Mouse (Mus musculus): ENCODE data around the gene Cryba4.

Cryba4 gene

GRCm38 (mm10) chr5:112286984-112287641, 34.8 kb upstream of the Cryba4 start:
- in situ Hi-C loops (cut with MboI; ENCODE audit: low sequenced_read_pairs), result no loop called here

DNA sequence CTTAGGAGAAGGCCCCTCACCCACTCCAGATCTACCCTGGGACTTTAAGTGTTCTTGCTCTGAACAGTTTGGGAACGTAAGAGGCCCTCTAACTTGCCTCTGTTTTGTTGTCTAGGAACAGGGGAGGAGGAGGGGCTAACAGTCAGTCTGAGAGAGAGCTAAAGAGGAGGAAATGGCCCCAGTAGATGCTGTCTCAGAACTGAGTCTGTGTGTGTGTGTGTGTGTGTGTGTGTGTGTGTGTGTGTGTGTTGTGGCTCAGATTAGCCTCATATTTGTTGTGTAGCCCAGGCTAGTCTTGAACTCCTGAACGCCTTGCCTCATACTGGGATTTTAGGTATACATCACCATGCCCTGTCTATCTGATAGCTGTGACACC, 34.3 kb upstream of the Cryba4 start:
- in situ Hi-C loops (cut with MboI; ENCODE audit: low sequenced_read_pairs), result no loop called here

DNA sequence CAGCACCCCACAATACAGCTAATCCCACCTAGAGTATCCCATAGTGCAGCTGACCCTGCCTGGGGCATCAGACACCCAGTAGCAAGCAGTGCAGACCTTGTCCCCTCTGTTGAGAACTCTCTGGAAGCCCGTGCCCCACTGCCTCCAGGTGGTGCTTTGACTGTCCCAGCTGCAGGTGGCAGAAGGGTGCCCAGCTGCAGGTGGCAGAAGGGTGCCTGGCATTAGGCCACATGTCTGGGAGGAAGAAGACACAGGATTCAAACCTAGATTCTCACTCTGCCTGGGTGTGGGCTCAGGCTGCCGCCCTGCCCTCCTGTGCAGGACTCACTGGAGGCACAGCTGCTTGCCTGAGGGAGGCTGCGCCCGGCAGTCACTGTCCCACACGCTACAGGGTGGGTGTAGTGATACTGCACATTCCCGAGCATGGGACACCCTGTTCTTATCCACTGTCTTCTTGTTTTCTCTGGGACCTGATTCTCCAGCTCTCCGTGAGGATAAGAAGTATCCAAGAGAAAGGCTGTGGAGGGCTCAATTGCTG, 33.3 kb upstream of the Cryba4 start:
- in situ Hi-C loops (cut with MboI; ENCODE audit: low sequenced_read_pairs), result no loop called here

DNA sequence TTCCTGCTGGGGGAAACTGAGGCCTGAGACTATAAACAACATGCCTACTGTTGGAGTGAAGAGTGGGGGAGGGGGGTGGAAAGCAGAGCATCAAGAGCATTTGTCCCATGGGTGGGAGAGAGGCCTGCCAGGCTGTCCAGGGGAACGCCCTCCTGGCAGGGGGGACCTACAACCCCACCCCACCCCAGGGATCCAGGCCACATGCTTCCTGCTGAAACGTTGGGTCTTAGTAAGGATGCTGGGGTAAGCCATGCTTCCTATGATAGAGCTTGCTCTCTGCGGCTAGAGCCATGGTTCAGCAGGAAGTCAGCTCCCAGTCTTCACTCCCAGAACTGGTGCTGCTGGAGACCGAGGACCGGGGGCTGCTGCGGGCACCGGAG, 31.9 kb upstream of the Cryba4 start:
- in situ Hi-C loops (cut with MboI; ENCODE audit: low sequenced_read_pairs), result no loop called here

GRCm38 (mm10) chr5:112283543-112284202, 31.4 kb upstream of the Cryba4 start:
- in situ Hi-C loops (cut with MboI; ENCODE audit: low sequenced_read_pairs), result no loop called here

- in situ Hi-C loops (cut with MboI; ENCODE audit: low sequenced_read_pairs), result no loop called here
Observed at GRCm38 (mm10) chr5:112282780-112283482, 30.6 kb upstream of the Cryba4 start.

- in situ Hi-C loops (cut with MboI; ENCODE audit: low sequenced_read_pairs), result no loop called here
Observed at GRCm38 (mm10) chr5:112282123-112282779, 29.9 kb upstream of the Cryba4 start.

DNA sequence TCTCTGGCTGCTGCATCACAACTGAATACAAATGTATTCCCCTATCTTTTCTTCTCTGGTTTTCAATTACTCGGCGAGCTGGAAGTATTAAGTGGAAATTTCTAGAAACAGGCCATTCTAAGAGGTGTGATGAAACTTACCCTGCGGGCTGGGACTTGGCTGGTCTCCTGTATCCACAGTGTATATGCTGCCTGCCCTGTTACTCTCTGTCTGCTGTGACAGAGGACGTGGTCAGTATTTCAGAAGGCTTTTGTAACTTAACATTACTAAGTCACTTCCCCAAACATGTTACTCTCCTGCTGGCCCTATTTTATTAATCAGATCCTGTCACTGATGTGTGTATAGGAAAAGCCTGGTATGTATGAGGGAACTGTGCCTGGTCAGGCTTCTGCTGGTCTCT, 29.4 kb upstream of the Cryba4 start:
- in situ Hi-C loops (cut with MboI; ENCODE audit: low sequenced_read_pairs), result no loop called here

GRCm38 (mm10) chr5:112280863-112281660, 28.7 kb upstream of the Cryba4 start:
- in situ Hi-C loops (cut with MboI; ENCODE audit: low sequenced_read_pairs), result no loop called here

- in situ Hi-C loops (cut with MboI; ENCODE audit: low sequenced_read_pairs), result no loop called here
Observed at GRCm38 (mm10) chr5:112280151-112280550, 27.8 kb upstream of the Cryba4 start.

- in situ Hi-C loops (cut with MboI; ENCODE audit: low sequenced_read_pairs), result no loop called here
Observed at GRCm38 (mm10) chr5:112279181-112280021, 27.1 kb upstream of the Cryba4 start.

DNA sequence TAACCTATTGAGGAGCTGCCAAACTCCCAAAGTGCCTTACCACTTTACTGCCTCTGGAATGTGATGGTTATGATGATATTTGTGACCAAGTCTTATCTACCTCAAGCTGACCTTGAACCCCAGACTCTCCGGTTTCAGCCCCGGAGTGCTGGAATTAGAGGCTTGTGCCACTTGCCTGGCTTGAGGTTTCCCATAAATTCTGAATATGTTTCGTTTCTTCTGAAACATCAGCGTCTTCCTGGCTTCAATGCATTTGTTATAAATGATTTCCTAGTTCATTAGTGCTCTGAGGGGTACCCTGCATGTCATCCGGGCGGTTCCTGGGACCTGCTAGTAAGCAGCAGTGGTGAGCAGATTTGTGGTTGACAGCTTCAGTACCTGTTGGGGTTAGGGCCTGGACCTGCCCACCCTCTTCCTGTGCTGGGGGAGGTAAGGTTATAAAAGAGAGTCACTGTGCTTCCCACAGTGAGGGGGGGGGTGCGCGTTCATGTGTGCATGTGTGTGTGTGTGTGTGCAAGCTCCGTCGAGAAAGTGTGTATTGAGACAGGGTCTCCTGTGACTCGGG, 25.7 kb upstream of the Cryba4 start:
- in situ Hi-C loops (cut with MboI; ENCODE audit: low sequenced_read_pairs), result no loop called here

GRCm38 (mm10) chr5:112276907-112277348, 24.6 kb upstream of the Cryba4 start:
- in situ Hi-C loops (cut with MboI; ENCODE audit: low sequenced_read_pairs), result no loop called here

GRCm38 (mm10) chr5:112276267-112276873, 24.1 kb upstream of the Cryba4 start, which contains the start of gene Tpst2:
Tpst2 (plus strand) TSS chr5:112276691.
- in situ Hi-C loops (cut with MboI; ENCODE audit: low sequenced_read_pairs), result no loop called here

DNA sequence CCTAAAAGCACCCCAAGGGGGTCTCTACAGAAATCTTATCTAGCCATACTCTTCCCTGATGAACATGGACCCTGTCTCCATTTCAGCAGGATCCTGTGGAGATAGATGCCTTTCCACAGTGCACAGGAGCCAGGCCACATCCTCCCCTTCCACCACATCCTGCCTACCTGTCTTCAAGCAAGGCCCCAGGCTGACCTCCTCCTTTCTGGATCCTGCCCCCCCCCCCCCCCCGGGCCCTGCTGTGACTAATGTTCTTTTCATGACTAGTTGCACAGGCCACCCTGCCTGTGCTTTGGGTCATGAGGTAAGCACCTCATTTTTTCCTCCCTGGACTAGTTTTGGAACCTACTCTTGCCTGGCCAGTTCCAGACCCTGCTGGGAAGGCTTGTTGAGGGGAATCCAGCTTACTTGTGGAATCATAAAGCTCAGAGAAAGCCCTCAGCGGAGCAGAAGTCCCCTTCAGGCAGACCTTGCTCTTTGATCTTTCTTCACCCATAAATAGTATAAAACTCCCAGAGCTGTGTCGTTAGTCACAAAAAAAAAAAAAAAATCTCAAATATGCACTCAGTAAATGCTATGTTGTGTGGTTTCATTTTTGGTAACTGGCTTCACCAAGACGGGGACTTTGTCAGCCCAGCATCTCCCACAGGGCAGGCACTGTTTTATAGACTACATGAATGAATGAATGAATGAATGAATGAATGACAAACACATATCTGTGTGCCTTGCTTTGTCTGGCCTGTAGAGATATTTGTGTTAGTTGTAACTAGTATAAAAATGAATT, 22.9 kb upstream of the Cryba4 start:
- in situ Hi-C loops (cut with MboI; ENCODE audit: low sequenced_read_pairs), result no loop called here

DNA sequence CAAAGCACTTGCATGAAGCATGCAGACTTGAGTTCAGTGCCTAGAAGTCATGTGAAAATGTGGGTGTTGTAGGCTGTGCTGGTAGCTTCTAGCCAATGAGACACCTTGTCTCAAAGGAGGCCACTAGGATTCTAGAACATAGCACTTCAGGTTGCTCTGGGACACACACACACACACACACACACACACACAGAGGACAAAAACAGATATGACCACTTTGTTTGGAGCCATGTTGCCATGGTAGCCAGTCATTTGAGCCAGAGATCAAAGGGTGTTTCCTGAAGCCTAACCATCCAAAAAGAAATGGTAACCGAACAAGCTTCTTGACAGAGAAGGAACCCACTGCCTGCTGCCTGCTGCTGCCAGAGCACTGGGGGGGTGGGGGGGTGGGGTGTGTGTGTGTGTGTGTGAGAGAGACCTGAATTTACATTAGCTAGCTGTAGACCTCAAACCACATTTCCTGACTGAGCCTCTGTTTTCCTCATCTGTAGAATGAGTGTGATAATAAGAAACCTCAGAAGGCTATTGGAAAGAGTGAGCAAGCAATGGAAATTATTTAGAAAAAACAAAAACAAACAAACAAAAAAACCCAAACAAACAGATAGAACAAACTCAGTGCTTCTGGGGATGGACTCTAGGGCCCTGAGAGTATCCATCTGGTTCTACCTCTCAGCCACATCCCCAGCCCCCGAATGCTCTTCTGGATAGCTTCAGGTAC, 21.6 kb upstream of the Cryba4 start:
- in situ Hi-C loops (cut with MboI; ENCODE audit: low sequenced_read_pairs), result no loop called here

GRCm38 (mm10) chr5:112272934-112273333, 20.6 kb upstream of the Cryba4 start:
- in situ Hi-C loops (cut with MboI; ENCODE audit: low sequenced_read_pairs), result no loop called here
